Mouse (Mus musculus): Measurements from ENCODE around the gene Prkci. TPM values are rescaled to one million over a fixed set of nuclear protein-coding genes. Genes with fewer than 3 reads are reported as not detected.

Prkci gene
- total RNA-seq, 2 experiments from 2014 or later = 1.3 to 2.9 TPM

DNA sequence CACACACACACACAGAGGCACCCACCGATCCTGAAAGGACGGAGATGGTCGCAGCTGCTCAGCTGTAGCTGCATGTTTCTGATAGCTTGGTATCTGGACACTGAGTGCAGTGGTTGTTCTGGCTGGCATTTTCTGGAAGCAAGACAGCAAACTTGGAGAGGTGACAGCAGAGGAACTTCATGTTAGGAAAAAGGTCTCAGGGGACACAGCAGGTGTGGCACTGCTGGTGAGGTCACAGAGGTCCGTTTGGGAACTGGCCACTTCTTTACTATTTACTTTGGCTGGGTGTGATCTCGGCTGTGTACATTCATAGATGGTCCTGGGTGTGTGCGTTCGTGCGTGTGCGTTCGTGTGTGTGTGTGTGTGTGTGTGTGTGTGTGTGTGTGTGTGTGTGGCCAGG is 83.9 kb downstream of the Prkci start:
- ATAC-seq (replicated peaks; ENCODE audit: low FRiP score, poor library complexity, severe bottlenecking) = no peak

DNA sequence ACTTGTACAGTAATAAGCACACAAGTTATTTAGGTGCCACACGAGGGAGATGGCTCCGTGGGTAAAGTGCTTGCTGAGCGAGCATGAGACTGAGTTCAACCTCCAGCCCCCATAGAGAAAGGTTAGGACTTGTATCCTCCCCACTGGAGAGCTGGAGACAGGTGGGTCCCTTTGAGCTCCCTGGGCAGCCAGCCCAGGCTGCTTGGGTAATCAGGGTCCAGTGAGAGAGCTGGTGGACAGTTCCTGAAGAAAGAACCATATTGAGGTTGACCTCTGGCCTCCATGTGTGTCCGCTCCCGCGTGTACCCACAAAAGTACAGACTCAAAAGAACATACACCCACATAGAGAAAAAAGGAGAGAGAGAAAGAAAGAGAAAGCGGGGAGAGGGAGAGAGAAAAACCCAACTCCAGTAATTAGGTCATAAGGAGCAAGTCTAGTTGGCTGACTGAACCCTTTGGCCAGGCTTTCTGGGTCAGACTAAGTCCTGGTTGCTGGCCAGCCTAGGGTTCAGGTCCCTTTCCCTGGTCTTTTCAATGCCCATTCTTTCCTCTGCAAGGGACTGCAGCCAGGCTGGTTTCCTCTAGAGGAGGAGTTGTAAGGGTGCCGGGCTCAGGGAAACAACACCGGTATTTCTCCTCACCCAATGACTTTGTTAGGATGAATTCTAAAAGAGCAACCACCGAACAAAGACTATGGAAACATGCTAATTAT is 85.4 kb downstream of the Prkci start:
- ATAC-seq (replicated peaks; ENCODE audit: low FRiP score, poor library complexity, severe bottlenecking) = no peak

DNA sequence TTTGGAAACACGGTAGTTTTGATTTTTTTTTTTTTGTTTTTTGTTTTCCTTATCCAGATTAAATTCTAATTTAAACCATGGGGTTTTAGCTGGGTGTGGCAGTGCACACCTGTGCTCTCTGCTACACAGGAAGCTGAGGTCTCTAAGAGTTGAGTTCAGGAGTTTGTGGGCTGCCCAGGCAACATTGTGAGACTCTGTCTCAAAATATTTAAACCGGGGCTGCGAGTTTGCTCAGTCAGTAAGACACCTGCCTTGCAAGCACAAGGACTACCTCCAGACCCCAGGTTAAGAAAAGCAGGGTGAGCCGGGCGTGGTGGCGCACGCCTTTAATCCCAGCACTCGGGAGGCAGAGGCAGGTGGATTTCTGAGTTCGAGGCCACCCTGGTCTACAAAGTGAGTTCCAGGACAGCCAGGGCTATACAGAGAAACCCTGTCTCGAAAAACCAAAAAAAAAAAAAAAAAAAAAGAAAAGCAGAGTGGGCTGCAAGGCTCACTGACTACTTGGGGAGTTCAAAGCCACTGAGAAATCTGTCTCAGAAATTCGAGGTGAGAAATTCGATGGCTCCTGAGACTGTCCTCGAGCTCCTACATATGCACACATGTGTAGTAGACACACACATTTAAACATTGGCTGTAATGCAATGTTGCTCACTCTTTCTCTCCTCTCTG is 87.4 kb downstream of the Prkci start:
- no peak for ATAC-seq (replicated peaks; ENCODE audit: low FRiP score, poor library complexity, severe bottlenecking)

DNA sequence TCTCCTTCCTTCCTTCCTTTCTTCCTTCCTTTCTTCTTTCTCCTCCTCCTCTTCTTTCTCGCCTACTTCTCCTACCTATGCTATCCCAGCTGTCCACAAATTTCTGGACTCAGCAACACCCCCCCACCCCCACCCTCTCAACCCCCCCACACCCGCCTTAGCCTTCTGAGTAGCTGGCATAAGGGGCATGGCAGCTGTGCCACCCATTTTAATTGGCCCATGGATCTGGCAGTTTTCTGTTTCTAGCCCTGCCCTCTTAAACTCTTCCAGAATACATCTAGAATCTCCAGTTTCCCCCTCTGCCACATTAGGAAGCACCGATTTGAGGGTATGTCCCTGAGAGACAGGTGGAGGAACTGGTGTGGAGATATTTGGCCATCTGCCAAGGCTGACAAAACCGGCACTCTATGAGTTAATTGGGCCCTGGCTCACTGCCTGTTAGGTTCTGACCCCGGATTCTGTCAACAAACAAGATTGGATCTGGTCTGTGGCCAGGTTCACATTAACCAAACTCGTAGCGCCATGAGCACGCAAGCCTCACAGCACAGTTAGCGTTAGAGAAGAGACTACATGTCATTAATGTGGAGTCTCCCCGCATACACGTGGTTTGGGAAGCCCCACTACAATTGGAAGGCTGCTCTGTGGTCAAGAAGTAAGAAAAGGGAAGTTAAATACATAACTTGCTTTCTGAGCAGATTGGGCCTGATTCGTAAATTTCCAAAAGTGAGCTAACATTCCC is 88.1 kb downstream of the Prkci start:
- no peak for ATAC-seq (replicated peaks; ENCODE audit: low FRiP score, poor library complexity, severe bottlenecking)

DNA sequence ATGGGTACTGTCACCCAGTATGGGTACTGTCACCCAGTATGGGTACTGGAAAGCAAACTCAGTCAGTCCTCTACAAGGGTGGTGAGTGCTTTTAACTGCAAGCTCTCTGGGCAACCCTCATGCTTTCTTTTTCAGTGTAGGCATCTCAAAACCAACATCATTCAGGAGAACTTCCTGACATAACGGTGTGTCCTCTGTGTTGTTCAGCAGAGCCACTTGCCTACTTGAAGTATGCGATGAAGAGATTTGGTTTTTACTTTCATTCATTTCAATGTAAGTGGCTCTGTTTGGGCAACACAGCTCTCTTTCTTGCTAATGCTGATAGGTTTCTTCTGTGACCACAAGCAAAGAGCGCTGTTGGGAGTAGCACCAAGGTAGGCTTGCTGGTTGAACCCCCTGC is 89.5 kb downstream of the Prkci start:
- no peak for ATAC-seq (replicated peaks; ENCODE audit: low FRiP score, poor library complexity, severe bottlenecking)

DNA sequence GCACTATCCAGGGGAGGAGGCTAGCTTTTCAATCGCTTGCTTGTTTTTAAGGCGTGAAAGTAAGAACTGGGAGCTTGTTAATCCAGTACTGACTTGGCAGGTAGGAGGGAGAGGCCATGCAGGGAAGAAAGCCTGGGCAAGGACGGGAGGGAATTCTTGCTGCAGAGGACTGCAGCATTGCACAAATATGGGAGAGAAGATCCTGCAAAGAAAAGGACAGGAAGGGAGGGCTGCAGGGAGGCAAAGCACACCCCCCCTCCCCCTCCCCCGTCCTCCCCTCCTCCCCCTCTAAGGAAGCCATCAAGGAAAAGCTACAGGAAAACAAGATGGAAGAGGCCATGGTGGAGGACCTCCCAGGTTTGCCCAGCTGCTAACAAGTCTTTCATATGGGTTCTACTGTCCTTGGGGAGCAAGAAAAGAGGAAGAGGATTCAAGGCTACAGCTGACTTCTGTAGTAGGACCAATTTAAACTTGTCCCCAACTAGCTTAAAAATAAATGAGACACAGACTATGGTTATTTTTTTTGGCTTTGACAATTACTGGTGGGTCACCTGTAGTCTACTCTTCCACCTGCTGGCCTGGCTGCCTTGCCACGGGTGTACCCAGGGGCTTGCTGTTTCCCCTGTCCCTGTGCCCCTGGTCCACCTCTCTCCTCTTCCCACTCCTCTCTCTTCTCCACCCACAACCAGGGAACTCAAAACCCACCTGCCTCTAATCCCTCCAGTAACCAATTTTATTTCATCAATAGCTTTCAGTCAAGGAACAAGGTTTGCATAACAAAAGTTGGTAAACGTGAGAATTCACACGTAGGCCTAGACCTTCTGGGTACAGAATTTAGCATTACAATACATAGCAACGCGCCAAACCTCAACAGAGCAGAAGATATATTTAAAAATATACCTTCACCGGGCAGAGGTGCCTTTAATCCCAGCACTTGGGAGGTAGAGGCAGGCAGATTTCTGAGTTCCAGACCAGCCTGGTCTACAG is 93.5 kb downstream of the Prkci start:
- ATAC-seq (replicated peaks; ENCODE audit: low FRiP score, poor library complexity, severe bottlenecking) = no peak

DNA sequence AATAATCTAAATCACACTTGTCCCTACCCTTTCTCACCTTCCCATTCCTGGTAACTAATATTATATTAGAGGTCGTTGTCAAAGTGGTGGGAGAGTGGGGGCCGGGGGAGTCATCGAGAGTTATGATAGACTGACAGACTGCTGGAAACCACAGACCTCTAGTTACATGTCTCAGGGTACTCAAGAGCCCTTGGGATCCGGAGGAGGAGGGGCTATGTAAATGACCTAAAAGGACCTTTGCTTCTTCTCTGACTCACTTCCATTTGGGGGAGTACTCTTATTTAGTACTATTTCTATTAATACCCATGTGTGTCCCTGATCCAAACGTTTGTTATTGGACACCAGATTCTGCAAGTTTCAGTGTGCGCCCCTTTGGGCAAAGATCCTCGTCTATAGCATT is 94.4 kb downstream of the Prkci start:
- no peak for ATAC-seq (replicated peaks; ENCODE audit: low FRiP score, poor library complexity, severe bottlenecking)

DNA sequence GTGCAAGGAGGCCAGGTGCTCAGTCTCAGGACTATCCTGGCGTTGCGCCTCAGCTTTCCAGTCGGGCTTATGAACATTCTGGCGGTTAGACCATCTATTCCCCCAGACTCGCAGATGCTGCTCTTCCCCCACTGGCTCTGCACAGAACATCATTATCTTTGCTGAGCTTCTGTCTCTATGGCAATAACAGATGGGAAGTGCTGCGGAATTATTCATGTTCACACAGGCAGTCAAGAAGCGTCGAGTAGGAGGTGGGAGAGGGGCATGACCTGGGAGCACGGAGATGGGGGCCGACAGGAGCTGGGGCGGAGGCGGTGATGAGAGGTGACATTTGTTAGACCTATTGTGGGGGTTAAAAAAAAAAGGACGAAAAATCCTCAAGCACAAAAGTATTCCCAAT is 97.6 kb downstream of the Prkci start:
- ATAC-seq (replicated peaks; ENCODE audit: low FRiP score, poor library complexity, severe bottlenecking) = no peak

DNA sequence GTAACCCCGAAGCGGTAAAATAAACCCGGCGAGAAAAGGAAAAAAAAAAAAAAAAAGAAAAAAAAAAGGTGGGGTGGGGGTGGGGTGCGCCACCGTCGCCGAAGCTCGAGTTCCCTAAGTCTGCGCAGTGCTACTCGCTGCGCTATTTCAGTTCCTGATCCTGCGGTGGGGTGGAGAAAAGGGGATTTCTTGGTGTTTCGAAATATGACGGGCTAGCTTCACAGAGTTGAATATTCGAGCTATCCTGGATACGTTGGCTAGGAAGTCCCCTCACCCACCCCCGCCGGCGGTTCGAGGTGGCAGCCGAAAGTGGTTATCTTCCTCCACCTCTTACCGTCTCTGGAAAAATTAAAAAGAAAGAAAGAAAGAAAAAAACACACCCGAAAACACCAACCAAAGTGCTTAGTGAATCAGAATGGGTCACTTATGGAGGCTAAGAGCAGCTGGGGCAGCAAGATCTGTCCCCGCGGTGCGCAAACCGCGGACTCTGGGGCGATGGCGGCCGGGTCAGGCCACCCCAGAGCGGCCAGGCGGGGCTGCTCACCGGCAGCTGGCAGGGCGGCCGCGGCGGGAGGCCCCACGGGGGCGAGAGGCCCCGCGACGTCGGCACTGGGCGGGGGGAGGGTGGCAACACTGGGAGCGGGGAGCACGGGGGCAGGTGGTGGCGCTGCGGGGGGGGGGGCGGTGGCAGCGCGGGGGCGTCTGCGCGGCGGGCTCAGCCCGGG is 98.2 kb downstream of the Prkci start:
- no peak for ATAC-seq (replicated peaks; ENCODE audit: low FRiP score, poor library complexity, severe bottlenecking)

DNA sequence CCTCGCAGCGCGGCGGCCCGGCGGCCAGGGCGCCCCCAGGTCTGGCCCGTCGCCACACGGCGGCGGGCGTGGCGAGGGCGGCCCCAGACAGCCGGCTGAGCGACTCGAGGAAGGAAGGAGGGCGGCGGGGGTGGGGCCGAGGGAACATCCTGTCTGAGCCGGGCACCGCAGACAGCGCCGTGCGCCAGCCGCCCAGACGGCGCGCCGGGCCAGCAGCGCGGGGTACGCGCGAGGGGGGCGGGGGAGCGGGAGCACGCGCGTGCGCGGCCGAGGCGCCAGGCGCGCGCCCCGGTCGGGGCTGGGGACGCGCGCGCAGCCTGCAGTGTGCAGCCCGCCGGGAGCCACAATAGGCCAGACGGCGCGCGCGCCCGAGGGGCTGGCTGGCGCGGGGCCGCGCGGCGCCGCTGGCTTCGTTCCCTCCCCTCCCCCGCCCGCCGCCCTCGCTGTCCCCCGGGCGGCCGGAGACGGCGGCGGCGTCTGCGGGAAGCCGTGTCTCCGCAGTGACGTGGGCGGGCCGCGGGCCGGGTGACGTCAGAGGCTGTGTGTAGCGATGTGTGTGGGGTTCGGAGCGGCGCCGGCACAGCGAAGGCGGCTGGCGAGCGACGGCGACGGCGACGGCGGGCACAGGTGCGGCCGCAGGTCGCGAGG is 99.1 kb downstream of the Prkci start, which contains the start of gene Skil:
Gene Skil (plus strand): TSS at position 528 of the 648 bp plus-strand sequence.
- ATAC-seq (replicated peaks; ENCODE audit: low FRiP score, poor library complexity, severe bottlenecking) = peak; percentile 86

DNA sequence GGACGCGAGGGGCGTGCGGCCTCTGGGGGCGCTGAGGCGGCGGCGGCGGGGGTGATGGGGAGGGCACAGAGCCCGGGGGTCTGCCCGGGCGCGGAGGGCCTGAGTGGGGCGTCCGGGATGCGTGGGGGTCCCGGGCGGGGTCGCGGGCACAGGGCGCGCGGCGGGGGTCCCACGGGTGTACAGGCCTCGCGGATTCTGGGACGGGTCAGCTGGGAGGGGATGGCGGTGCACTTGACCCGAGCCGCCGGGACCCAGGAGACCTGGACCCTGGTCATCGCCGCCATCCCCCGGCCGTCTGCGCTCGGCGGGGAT is 99.6 kb downstream of the Prkci start:
- ATAC-seq (replicated peaks; ENCODE audit: low FRiP score, poor library complexity, severe bottlenecking) = no peak

DNA sequence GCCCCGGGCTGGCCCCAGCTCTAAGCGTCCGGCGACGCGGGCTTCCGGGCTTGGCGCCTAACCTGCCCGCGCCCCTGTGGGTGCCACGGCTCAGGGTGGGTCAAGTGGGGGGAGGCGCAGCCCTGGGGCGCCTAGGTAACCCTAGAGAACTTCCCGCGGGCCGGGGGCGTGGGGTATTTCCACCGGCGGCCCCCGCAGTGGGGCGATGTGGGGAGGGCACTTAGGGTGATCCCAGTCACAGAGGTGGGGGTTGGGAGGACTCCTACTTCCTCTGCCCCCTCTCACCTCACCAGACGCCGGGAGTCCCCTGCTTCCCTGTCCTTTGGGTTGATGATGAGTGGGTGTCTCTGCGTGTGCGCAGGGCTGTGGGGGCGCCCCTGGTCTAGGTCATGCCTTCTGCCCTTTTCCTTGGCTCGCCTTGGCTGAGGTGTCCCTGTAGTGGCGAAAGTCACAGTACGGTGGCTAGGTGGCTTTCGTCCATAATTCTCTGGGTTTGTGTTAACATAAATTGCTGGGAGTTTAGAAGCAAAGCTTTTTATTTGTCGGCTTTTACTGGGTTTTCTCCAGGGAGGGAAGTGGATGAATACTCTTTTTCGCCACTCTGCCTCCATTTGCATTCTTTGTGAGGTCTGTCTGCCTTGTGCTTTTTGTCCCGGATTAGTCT is 100.1 kb downstream of the Prkci start:
- no peak for ATAC-seq (replicated peaks; ENCODE audit: low FRiP score, poor library complexity, severe bottlenecking)

DNA sequence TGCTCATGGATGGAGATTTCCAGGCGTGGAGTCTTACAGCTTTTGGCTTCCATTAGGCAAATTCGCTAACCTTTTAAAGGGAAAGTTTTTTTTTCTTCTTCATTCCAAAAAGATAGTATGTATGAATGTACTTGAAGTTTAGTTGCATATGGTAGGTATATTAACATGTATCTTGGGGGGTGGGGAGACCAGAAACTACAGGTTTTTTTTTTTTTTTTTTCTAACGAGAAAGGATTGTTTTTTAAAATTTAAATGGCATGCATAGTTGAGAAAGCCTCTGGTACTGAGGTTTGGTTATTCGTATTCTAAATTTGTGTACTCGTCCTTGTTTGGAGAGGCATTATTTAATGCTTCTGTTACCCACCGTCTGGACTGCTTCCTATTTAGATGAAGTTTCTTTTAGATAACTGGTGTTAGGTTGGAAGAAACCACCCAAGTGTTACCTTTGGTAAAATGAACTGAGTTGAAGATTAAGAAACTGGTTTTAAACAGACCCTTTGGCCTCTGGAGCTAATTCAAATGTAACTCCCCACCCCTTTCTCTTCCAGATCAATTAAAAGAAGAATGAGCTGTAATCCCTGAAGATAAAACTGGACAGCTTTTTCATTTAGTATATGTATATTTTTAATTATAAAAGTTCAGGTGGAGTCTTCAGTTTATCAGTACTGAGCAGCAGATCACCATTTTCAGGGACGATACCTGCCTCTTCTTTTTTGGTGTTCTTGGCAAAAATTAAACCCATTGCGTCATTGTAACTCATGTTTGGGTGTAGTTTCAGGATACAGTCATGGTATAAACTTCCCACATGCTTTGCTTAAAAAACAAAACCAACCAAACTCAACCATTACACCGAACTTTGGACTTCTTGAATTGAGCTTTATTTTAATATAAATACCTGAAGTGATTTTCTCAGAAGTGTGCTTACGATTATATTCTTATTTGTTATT is 100.9 kb downstream of the Prkci start:
- ATAC-seq (replicated peaks; ENCODE audit: low FRiP score, poor library complexity, severe bottlenecking) = no peak

DNA sequence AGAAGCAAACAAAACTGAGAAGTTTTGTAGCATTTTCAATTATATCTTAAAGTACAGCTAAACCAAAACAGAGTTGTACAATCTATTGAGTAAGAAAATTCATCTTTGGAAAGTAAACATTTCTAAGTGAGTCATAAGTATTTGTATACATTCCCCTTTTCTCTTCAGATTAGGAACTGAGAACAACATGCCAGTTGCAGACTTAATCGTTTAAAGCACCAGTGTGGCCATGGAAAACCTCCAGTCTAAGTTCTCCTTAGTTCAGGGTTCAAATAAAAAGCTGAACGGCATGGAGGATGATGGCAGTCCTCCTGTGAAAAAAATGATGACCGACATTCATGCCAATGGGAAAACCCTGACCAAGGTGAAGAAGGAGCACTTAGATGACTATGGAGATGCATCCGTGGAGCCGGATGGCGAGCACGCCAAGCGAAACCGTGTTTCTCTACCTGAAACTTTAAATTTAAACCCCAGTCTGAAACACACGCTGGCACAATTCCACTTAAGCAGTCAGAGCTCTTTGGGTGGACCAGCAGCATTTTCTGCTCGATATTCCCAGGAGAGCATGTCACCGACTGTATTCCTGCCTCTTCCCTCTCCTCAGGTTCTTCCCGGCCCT is 101.7 kb downstream of the Prkci start:
- no peak for ATAC-seq (replicated peaks; ENCODE audit: low FRiP score, poor library complexity, severe bottlenecking)

DNA sequence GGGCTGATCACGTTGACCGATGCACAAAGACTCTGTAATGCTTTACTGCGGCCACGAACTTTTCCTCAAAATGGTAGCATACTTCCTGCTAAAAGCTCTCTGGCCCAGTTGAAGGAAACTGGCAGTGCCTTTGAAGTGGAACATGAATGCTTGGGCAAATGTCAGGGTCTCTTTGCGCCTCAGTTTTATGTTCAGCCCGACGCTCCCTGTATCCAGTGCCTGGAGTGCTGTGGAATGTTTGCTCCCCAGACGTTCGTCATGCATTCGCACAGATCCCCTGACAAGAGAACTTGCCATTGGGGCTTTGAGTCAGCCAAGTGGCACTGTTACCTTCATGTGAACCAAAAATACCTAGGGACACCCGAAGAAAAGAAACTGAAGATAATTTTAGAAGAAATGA is 102.4 kb downstream of the Prkci start:
- no peak for ATAC-seq (replicated peaks; ENCODE audit: low FRiP score, poor library complexity, severe bottlenecking)

DNA sequence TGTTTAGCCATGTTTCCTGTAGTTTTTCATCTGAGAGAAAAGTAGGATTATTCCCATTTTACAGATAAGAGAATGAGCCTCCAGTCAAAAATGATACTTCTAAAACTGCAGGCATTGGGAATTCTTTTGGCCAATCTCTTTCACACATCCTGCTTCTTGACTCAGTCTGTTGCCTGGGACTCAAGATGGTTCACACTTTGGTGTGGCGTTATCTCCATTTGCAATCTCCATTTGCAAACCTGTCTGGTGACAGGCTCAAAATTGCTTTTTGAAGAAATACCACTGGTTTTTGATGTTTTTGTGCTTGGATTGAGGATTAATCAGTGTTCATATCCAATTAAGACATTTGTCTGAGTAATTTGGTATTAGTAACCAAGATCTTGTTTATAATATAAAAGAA is 103.0 kb downstream of the Prkci start:
- ATAC-seq (replicated peaks; ENCODE audit: low FRiP score, poor library complexity, severe bottlenecking) = no peak

DNA sequence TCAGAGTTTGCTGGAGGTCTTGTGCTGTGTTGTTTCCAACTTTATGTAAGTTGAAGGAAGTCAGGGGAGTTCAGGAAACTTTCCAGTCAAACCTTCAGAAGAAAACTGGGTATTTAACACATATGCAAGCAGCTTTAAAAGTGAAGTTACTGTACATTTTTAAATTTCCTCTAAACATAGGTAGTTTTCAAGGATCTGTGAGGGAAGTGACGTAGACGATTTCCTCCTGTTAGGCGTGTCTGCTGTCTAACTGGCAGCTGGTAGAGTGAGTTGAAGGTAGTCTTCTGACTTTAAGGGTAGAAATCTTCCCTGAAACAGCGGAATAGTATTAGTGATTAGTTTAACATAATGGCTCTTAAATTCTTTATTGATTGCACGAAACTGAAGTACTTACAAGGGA is 104.5 kb downstream of the Prkci start:
- ATAC-seq (replicated peaks; ENCODE audit: low FRiP score, poor library complexity, severe bottlenecking) = no peak
